Mouse (Mus musculus) retina, postnatal 1 day (tissue): ENCODE measurements around the gene Nap1l1.
A peak's percentile ranks its signal among the peaks of the same experiment; 100 is the strongest.
"Not testable (repeated sequence)": the region's sequence is repeated elsewhere in the genome, so short reads cannot be mapped to it uniquely, and the experiment has no call there.

ENCODE experiments used
- DNase-seq: peaks from one replicate; pipeline ENCODE4 v3.0.0-alpha.2; 2012

Gene Nap1l1

GRCm38 (mm10) chr10:111482654-111483053 is 9.6 kb downstream of the Nap1l1 start:
- no peak for DNase-seq

- DNase-seq: no peak
Observed at GRCm38 (mm10) chr10:111484079-111484478, 11.1 kb downstream of the Nap1l1 start.

- DNase-seq: no peak
Observed at GRCm38 (mm10) chr10:111488793-111489192, 15.8 kb downstream of the Nap1l1 start.

- DNase-seq: not testable (repeated sequence)
Observed at GRCm38 (mm10) chr10:111490079-111490478, 17.1 kb downstream of the Nap1l1 start.

- no peak for DNase-seq
Observed at GRCm38 (mm10) chr10:111495888-111496287, 22.9 kb downstream of the Nap1l1 start.

GRCm38 (mm10) chr10:111499892-111500291 is 26.9 kb downstream of the Nap1l1 start:
- no peak for DNase-seq

GRCm38 (mm10) chr10:111503071-111503470 is 30.0 kb downstream of the Nap1l1 start:
- DNase-seq: peak; percentile 81

GRCm38 (mm10) chr10:111503716-111504115 is 30.7 kb downstream of the Nap1l1 start:
- no peak for DNase-seq

GRCm38 (mm10) chr10:111504606-111505005 is 31.6 kb downstream of the Nap1l1 start:
- no peak for DNase-seq

- DNase-seq: no peak
Observed at GRCm38 (mm10) chr10:111505406-111505805, 32.4 kb downstream of the Nap1l1 start.

GRCm38 (mm10) chr10:111506101-111506925 is 33.3 kb downstream of the Nap1l1 start, which contains the start of gene Phlda1:
Phlda1 (plus strand) TSS chr10:111506286.
- peak; percentile 94 for DNase-seq

GRCm38 (mm10) chr10:111506926-111507459 is 34.0 kb downstream of the Nap1l1 start:
- DNase-seq: no peak

- peak; percentile 68 for DNase-seq
Observed at GRCm38 (mm10) chr10:111507460-111508211, 34.6 kb downstream of the Nap1l1 start.

GRCm38 (mm10) chr10:111508324-111509080 is 35.5 kb downstream of the Nap1l1 start:
- no peak for DNase-seq

GRCm38 (mm10) chr10:111509103-111509784 is 36.2 kb downstream of the Nap1l1 start:
- DNase-seq: no peak

- no peak for DNase-seq
Observed at GRCm38 (mm10) chr10:111509981-111510380, 37.0 kb downstream of the Nap1l1 start.

- no peak for DNase-seq
Observed at GRCm38 (mm10) chr10:111510798-111511197, 37.8 kb downstream of the Nap1l1 start.

- DNase-seq: no peak
Observed at GRCm38 (mm10) chr10:111512036-111512568, 39.1 kb downstream of the Nap1l1 start.

- DNase-seq: no peak
Observed at GRCm38 (mm10) chr10:111514282-111514885, 41.4 kb downstream of the Nap1l1 start.

- DNase-seq: no peak
Observed at GRCm38 (mm10) chr10:111515071-111516010, 42.3 kb downstream of the Nap1l1 start.
